Mouse (Mus musculus): ENCODE data around the gene Ddx39b. TPM values are rescaled to one million over a fixed set of nuclear protein-coding genes. Genes with fewer than 3 reads are reported as not detected.

Ddx39b gene
- total RNA-seq (2021): 100 to 1,000 TPM; 189 to 235 TPM
- long read RNA-seq, experiment 1, transcript Ddx39b-203 (10 exons, 2,848 nt): minor isoform, 15 of 233 reads
- long read RNA-seq, experiment 1, transcript Ddx39b-201 (11 exons, 1,739 nt): major isoform, 186 of 233 reads
- long read RNA-seq, experiment 1, partial matches to known transcripts: 16 of 233 reads
- long read RNA-seq, experiment 1, other reads (novel, unspliced or antisense): 15 of 233 reads
- long read RNA-seq, experiment 2, transcript Ddx39b-201 (11 exons, 1,739 nt): major isoform, 87 of 133 reads
- long read RNA-seq, experiment 2, partial matches to known transcripts: 18 of 133 reads
- long read RNA-seq, experiment 2, other reads (novel, unspliced or antisense): 24 of 133 reads

DNA sequence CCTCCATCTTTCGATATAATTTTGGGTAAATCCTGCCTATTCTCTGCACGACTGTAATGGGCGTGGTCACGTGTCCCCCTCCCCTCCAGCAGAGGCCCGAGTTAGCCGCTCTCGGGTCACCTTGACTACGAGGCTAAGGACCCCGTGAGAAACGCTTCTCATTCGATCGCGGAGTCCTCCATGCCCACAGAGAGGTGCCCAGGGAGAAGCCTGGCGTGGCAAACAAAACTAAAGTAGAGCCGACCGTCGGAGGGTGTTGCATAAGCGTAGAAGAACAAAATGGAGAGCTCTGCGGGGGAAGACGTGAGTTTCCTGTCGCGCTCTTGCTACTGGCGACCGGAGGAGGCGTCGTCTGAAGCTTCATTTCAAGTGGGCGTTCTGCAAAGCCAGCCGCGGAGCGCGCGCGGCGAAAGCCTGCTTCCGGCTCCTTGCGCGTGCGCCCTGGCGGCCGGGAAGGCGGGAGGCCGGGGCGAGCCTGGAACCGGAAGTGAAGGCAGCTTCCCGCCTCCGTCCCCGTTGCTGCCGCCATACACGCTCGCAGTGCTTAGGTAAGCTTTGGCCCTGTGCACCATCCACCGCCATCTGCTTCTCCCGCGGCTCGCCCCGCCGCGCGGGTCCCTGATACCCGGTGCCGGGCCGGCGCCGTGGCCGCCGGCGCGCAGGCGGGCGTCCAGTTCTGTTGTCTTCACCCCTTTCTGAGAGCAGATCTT is at the start of gene Ddx39b:
Gene Ddx39b, plus strand, starts transcription at position 442 of the 710 bp plus-strand sequence.
- peak; percentile 97 for DNase-seq

DNA sequence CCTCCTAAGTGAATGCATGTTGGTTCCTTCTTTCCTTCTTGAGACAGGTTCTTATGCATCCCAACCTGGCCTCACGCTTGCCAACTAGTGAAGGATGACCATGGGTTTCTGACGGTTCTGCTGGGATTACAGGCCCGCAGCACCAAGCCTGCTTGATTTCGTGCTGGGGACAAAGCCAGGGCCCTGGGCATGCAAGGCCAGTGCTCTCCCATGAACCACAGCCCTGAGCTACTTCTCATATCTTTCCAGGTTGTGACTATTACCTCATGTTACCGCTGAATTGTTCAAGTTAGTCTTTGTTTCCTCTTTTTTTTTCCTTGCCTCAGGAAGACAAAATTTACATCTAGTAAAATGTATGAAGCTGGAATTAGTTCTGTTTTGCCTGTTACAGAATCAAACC is 48.6 kb upstream of the Ddx39b start:
- peak; percentile 43 for DNase-seq

DNA sequence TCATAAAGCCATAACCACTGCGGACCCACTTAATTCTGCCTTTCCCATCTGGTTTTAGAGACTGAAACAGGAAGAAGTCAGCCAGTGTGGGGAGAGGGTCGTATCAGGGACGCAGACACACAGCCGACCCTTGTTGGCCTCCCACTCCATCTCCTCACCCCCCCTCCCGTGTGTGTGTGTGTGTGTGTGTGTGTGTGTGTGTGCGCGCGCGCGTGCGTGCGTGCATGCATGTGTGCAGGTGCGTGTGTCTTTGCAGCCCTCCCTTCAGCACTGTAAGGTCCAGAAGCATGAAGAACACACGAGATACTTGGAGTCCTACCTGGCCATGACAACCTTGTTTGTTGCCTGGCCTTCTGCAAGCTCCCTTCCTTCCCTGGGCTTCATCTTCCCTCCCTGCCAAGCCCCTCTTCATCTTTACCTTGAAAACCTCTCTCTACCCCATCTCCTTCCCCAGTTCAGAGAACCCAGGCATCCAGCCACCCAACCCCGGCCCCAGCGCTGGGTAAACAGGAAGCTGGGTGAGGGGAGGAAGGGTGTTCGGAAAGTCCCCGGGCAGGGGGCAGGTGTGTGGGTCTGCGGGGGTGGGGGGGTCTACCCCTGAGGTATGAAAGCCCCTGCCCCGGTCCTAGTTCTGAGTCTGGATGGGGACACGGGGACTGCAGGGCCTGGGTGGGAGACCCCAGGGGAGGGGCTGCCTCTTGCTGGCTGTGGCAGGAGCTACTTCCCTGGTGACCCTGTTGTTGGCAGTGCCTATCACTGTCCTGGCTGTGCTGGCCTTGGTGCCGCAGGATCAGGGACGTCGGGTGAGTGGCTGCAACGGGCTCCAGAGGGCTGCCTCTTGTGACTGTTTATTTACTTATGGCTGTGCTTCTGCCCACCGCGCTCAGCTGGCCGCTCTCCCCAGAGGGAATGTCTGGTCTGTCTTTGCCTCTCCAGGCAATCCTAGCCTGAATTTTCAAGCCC is 47.4 kb upstream of the Ddx39b start, which contains the start of gene Ltb:
Gene Ltb, plus strand, starts transcription at position 559 of the 963 bp plus-strand sequence.
- peak; percentile 60 for DNase-seq

DNA sequence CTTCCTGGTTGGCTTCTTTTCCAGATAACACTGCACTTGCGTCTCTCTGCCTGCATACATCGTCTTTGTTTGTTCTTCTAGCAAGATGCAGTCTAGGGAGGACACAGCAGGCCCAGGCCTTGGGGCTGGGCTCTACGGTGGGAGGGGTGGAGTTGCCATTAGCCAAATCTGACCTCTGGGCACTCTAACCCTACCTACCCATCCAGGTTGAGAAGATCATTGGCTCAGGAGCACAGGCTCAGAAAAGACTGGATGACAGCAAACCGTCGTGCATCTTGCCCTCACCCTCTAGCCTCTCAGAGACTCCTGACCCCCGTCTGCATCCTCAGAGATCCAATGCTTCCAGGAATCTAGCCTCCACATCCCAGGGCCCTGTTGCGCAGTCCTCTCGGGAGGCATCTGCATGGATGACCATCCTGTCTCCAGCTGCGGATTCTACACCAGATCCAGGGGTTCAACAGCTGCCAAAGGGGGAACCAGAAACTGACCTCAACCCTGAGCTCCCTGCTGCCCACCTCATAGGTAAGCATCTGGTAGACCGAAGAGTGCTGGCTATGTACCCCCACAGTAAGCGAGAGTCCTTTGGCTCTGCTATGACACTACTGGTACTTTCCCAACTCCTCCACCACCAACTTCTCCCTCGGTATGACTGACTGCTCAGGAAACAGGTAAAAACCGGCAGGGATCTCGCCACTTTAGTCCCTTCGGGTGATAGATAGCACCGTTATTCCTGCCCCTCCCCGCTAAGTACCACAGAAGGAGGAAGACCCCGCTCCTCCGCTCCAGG is 46.5 kb upstream of the Ddx39b start:
- no peak for DNase-seq

DNA sequence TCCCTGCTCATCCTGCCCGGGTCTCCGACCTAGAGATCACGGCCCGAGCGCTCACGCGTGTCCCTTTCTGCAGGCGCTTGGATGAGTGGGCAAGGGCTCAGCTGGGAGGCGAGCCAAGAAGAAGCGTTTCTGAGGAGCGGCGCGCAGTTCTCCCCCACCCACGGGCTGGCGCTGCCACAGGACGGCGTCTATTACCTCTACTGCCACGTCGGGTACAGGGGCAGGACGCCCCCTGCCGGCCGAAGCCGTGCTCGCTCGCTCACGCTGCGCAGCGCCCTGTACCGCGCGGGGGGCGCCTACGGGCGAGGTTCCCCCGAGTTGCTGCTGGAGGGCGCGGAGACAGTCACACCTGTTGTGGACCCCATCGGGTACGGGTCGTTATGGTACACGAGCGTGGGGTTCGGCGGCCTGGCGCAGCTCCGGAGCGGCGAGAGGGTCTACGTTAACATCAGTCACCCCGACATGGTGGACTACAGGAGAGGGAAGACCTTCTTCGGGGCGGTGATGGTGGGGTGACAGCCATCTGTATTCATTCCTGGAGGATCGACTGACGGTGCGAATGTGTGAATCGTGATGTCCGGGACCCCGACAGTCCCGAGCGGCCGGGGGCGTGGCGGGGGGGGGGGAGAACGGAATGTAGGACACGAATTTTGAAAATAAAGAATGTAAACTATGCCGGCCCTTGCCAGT is 45.8 kb upstream of the Ddx39b start:
- peak; percentile 90 for DNase-seq

DNA sequence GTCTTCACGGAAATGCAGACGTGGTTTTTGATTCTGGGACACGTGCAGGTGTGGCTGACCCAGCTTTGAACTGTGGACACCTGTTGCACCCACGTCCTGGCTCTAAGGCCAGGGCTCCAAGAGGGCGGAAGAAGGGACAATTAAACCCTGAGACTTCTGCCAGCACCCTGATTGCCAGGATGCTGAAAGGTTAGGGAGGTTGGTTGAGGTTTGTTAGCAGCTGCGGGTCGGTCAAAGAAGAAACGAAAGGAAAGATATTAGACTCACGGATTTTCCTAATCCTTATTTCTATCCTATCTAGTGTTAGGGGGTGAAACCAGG is 45.3 kb upstream of the Ddx39b start:
- no peak for DNase-seq

DNA sequence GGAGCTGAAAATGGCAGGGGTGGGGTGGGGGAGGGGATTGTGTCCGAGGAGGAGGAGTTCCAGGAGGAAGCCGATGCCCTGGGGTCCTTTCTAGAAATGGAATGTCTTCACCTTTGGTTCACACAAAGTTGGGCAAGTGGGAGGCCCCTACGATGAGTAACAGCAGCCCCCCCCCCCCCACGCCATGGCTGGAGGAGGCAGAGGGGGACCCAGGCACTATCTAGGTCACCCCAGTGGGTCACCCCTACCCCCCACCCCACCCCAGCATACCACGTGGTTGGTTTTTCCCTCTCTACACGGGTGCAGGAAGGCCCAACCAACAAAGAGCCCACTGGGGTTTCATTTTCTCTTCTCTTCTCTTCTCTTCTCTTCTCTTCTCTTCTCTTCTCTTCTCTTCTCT is 44.4 kb upstream of the Ddx39b start:
- DNase-seq: no peak

DNA sequence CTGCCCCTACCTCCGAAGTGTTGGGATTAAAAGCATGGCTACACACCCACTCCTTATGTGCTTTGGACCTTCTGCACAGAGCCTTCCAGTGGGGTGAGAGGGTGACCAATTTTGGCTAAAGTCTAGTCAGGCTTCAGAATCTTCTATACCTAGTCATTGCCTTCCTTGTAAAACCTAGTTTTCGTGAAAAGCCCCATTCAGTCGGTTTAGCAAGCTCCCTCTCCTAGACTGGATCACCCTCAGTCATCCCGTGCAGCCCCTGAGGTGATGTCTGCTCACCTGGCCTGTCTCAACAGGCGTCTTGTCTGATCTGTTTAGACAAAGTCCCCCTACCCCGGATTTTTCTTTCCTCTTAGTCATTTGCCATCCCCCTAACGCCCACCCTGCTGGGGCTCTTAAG is 43.5 kb upstream of the Ddx39b start:
- DNase-seq: no peak

DNA sequence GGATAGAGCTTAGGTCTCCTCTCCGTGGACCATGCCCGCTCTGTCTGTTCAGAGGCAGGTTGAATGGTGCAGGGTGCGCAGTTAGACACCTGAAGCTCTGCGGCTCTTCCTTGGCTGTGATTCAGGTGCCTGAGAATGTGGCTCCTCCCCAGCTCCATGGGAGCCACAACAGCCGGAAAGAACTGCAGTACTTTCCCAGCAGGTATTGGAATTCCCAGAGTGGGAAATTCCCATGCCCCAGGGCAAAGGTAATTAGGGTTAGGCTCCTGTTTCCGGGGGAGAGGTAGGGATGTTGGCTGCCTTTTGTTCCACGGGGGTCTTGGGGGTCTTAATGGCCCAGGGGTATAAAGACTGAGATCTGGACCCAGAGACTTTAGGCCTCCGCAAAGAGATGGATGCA is 42.6 kb upstream of the Ddx39b start:
- no peak for DNase-seq

DNA sequence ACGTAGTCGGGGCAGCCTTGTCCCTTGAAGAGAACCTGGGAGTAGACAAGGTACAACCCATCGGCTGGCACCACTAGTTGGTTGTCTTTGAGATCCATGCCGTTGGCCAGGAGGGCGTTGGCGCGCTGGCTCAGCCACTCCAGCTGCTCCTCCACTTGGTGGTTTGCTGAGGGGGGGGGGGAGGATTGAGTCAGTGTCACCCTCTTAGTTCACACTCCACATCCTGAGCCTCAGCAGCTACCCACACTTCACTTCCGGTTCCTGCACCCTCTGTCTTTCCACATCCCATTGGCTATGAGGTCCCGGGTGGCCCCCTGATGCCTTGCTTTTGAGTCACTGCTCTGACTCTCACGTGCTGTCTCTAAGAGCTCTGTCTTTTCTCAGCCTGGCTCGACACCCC is 41.1 kb upstream of the Ddx39b start:
- no peak for DNase-seq

DNA sequence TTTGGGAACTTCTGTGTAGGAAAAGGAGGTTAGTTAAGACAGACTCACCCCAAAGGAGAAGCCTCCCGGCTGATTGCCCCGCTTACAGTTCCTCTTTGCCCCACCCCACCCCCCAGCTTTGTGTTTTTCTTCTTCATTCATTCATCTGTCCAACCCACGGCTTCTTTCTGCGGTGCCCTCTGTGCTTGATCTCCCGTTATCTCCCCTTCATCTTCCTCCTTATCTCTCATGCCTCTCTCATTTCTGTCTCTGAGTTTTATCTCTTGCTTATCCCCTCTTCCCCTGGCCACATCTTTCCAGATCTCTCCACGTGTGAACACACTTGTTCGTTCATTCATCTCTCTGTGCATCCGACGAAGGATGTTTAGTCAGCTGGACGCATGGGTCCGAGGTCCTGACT is 40.4 kb upstream of the Ddx39b start:
- DNase-seq: no peak

DNA sequence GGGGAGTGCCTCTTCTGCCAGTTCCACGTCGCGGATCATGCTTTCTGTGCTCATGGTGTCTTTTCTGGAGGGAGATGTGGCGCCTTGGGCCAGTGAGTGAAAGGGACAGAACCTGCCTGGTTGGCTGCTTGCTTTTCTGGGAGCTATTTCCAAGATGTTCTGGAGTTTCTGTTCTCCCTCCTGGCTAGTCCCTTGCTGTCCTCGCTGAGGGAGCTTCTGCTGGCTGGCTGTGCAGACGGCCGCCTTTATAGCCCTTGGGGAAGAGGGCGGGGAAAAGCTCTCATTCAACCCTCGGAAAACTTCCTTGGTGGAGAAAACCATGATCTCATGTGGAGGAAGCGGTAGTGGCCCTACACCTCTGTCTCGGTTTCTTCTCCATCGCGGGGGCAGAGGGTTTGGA is 39.8 kb upstream of the Ddx39b start, which contains the start of gene Tnf:
Gene Tnf, minus strand, starts transcription at position 221 of the 400 bp plus-strand sequence.
- peak; percentile 53 for DNase-seq

DNA sequence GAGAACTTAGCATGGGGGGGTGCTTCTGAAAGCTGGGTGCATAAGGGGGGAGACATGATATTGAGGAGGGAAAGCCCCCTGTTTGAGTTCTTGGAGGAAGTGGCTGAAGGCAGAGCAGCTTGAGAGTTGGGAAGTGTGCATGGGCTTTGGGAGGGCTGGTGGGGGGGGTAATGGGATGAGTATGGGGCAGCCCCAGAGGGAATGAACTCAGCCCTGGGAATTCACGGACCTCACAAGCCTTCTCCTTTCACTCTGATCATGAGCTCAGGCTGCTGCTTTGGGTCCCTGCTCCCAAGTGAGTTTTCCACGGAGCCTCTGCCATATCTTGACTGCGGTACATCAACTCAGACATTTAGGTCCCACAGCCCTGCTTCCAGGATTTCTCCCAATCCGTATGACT is 39.1 kb upstream of the Ddx39b start:
- no peak for DNase-seq

DNA sequence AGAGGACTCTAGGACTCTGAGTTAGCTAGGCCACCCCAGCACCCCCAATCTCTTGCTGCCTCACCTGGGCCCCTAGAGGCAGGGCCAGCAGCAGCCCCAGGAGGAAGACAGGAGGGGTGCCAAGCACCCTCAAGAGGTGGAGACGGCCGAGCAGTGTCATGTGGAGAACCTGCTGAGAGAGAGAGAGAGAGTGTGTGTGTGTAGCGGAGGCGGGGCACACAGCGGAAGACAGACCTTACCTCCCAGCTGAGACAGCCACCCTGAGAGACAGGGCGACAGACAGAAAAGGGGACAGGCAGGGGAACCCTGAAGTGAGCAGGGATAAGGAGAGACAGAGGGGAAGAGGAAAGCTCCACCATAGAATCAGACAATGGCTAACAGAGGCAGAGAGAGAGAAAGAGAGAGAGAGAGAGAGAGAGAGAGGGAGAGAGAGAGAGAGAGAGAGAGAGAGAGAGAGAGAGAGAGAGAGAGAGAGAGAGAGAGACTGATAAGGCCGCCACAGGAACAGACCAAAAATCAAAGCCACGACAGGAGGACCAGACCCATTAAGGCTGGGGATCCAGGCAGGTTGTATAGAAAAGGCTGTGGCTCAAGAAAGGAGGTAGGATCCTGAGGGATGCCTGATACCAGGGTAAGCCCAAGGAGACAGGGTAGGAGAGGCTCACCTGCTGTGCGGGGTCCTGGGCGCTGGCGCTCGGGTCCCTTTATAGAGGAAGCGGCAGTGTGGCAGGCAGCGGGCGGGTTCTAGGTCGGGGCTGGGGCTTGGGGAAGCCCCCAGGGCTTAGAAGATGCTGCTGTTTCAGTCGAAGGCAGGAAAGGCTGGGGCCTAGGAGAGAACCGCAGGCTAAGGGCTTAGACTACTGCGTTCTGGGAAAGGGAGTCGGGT is 36.8 kb upstream of the Ddx39b start, which contains the start of gene Lta:
Gene Lta, minus strand, starts transcription at position 858 of the 886 bp plus-strand sequence.
- no peak for DNase-seq

DNA sequence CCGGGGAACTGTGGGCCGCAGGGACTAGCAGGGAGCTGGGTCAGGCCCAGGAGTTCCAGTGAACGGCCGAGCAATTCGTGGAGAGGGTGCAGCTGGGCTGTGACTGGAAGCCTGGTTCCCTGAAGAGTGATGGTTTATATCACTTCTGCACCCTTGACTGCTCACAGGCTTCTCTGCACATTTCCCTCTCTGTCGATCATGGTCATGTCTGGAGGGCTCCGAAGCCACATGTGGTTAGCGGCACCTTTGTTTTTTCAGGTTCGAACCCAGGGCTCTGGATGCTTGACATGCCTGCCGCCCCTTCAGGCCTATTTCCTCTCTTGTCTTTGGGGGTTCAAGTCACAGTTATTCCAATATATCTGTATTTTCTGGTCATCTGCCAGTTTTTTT is 36.2 kb upstream of the Ddx39b start:
- DNase-seq: no peak

DNA sequence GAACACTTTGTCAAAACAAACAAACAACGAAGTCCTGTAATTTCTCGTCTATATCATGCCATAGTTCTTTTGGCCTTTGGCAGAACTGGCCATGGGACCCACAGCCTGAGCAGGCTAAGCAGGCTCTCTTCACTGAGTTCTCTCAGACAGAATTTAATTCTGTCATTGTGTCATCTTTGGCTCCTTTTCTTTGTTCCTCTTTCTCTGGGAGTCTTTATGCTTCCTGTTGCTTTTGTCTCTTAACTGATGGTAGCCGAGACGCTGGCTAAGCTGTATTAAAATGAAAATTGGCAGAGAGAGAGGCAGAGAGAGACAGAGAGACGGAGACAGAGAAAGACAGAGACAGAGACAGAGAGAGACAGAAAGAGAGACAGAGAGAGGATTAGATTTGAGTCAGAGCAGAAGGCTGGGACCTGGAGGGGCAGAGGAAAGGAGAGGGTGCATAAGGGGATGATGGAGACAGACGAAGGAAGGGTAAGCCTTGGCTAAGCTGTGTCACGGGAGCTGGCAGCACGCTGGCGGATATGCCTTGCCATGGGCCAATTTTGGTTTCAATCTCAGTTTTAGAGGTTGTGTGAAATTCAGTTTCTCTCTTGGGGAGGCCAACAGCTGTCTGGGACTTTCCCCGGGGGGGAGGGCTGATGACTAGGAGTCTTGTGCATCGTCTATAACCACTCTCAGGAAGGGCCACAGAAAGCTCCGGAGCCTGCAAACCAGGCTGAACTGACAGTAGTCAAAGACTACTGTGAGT is 31.6 kb upstream of the Ddx39b start:
- no peak for DNase-seq

DNA sequence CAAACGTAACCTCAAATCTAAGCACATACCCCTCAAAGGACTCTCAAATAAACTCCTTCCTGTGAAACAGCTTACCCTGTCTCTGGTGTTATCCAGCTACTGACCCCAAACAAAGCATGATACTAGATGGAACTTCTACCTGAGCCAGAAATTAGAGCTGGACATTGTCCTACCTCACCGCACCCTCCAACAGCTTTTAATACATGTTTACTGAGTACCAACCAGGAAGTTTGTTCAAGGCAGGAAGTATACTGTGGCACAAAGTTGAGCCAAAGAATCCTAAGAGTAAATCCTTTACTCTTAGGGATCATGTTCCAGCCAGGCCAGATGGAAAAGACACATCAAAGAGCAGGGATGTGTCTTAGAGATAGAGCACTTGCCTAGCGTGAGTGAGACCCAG is 31.0 kb upstream of the Ddx39b start:
- DNase-seq: no peak

DNA sequence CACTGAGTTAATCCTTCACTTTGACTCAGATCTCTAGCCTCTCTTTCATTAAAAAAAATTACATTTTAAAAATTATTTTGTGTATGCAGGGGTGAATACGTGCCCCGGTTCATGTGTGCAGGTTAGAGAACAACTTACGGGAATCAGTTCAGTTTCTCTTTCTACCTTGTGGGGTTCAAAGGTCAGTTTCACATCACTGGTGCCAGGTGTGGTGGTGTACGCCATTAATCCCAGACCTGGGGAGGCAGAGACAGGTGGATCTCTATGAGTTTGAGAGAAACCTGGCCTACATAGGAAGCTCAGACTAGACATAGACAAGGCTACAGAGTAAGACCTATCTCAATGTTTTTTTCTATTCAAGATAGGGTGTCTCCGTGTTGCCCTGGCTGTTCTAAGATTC is 28.5 kb upstream of the Ddx39b start:
- DNase-seq: no peak

DNA sequence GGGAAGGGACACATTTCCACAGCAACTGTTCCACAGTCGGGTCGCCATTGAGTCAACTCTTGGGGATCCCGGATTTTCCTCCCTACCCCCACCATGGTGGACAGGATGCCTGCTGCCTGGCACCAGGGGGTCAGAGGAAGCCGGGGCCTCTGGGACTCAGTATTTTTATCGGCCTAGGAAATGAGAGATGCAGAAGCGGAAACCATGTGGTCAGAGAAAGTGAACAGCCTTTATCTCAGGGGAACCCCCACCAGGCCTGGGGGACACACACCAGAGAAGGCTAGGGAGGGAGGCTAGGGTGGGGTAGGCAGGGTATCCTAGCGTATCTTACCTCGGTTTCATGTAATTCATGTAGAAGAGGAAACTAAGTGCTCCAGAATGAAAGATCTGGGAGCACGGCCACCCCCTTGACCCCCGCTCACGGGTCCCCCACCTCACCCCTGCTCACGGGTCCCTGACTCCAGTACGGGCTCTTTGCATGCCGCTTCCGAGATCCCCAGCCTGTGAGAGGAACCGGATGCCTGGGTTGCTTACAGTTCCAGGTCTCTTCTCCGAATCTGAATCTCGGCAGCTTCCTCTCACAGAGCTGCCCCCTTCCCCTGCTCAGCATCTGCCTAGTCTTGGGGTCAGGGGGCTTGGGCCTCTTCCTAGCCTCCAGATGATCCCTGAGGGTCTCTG is 22.9 kb upstream of the Ddx39b start:
- peak; percentile 48 for DNase-seq

All from adrenal gland, postnatal 10 days (tissue).